ENCODE assay signal across 16 mouse cellular contexts in genomic region chr1:160874757-160875156, GRCm38 (mm10).
"Had no signal": no experiment of that assay in that cellular context is flagged by ENCODE, and none has a peak within 500 bp of the region (broad histone marks: within the 10 kb centered on the region; RNA-seq: fewer than 3 reads in every experiment).

No protein-coding gene starts in this region.

- H3K27ac ChIP-seq: layer of hippocampus, adult 2 months; limb, embryonic 10.5 days; liver, embryonic 15.5 days; midbrain, embryonic 12.5 days; neural tube, embryonic 15.5 days had no signal

- DNase-seq: kidney, adult 11 months; kidney, adult 9 months; kidney, postnatal 10 days; kidney, postnatal 4 days; lung, adult 2 months; lung, postnatal 36 days; thymus, adult 18-20 months; thymus, postnatal 14 days had no signal

- H3K4me3 ChIP-seq: layer of hippocampus, adult 2 months; limb, embryonic 10.5 days; liver, embryonic 15.5 days; megakaryocyte, embryonic 14.5 days; midbrain, embryonic 12.5 days; neural tube, embryonic 15.5 days had no signal

- H3K36me3 ChIP-seq: limb, embryonic 10.5 days; liver, embryonic 15.5 days; midbrain, embryonic 12.5 days; neural tube, embryonic 15.5 days had no signal

- H3K4me1 ChIP-seq: limb, embryonic 10.5 days; liver, embryonic 15.5 days; midbrain, embryonic 12.5 days; neural tube, embryonic 15.5 days had no signal

- ATAC-seq: lung, postnatal 0 days; midbrain, embryonic 16.5 days had no signal

- H3K27me3 ChIP-seq: liver, embryonic 15.5 days; megakaryocyte, embryonic 14.5 days; midbrain, embryonic 12.5 days; neural tube, embryonic 15.5 days had no signal
